Mouse (Mus musculus): Measurements from ENCODE around the gene Keap1.

- TF ChIP-seq CTCF (conservative IDR thresholded peaks at IDR 0.05; ENCODE audit: insufficient read depth, insufficient read length, low read depth, low read length): no peak
- no peak for TF ChIP-seq POLR2A (IDR thresholded peaks at IDR 0.05; ENCODE audit: low read depth, low read length)
Measured at GRCm38 (mm10) chr9:21233805-21234204, 5.4 kb downstream of the Keap1 start.
